Mouse (Mus musculus): Measurements from ENCODE around the gene Usp34.
"Not testable (repeated sequence)": the region's sequence is repeated elsewhere in the genome, so short reads cannot be mapped to it uniquely, and the experiment has no call there.

The Usp34 gene

GRCm38 (mm10) chr11:23306764-23307565, at the start of gene Usp34:
Gene Usp34, plus strand, starts transcription at chr11:23306895.
- in situ Hi-C loops (cut with MboI, MseI) = no loop called here

GRCm38 (mm10) chr11:23259073-23259472, 47.6 kb upstream of the Usp34 start:
- in situ Hi-C loops (cut with MboI, MseI) = no loop called here

- in situ Hi-C loops (cut with MboI, MseI) = no loop called here
Observed at GRCm38 (mm10) chr11:23259481-23259880, 47.2 kb upstream of the Usp34 start.

- in situ Hi-C loops (cut with MboI, MseI) = no loop called here
Observed at GRCm38 (mm10) chr11:23260186-23260585, 46.5 kb upstream of the Usp34 start.

GRCm38 (mm10) chr11:23261490-23261889, 45.2 kb upstream of the Usp34 start:
- in situ Hi-C loops (cut with MboI, MseI) = no loop called here

GRCm38 (mm10) chr11:23264949-23265348, 41.7 kb upstream of the Usp34 start:
- in situ Hi-C loops (cut with MboI, MseI) = no loop called here

- in situ Hi-C loops (cut with MboI, MseI) = loop anchor here (5.0 kb wide), 1 partner anchor 260 kb away; no protein-coding TSS in a partner anchor
Observed at GRCm38 (mm10) chr11:23271770-23272724, 34.6 kb upstream of the Usp34 start.

GRCm38 (mm10) chr11:23275780-23276179, 30.9 kb upstream of the Usp34 start:
- in situ Hi-C loops (cut with MboI, MseI) = no loop called here

GRCm38 (mm10) chr11:23284469-23284868, 22.2 kb upstream of the Usp34 start:
- in situ Hi-C loops (cut with MboI, MseI) = loop anchor here (5.0 to 10.0 kb wide), 2 partner anchors 73 to 600 kb away; no protein-coding TSS in a partner anchor

- in situ Hi-C loops (cut with MboI, MseI) = loop anchor here (5.0 to 10.0 kb wide), 2 partner anchors 292 to 596 kb away; no protein-coding TSS in a partner anchor
Observed at GRCm38 (mm10) chr11:23288866-23289265, 17.8 kb upstream of the Usp34 start.

- in situ Hi-C loops (cut with MboI, MseI) = no loop called here
Observed at GRCm38 (mm10) chr11:23297379-23297778, 9.3 kb upstream of the Usp34 start.

- in situ Hi-C loops (cut with MboI, MseI) = no loop called here
Observed at GRCm38 (mm10) chr11:23298301-23298700, 8.4 kb upstream of the Usp34 start.

- in situ Hi-C loops (cut with MboI, MseI) = no loop called here
Observed at GRCm38 (mm10) chr11:23299910-23300309, 6.8 kb upstream of the Usp34 start.

GRCm38 (mm10) chr11:23303126-23303525, 3.6 kb upstream of the Usp34 start:
- in situ Hi-C loops (cut with MboI, MseI) = no loop called here

- in situ Hi-C loops (cut with MboI, MseI) = not testable (repeated sequence)
Observed at GRCm38 (mm10) chr11:23305101-23305672, 1.5 kb upstream of the Usp34 start.

GRCm38 (mm10) chr11:23305673-23306608, 754 bp upstream of the Usp34 start:
- in situ Hi-C loops (cut with MboI, MseI) = no loop called here

GRCm38 (mm10) chr11:23307566-23307920, 848 bp downstream of the Usp34 start:
- in situ Hi-C loops (cut with MboI, MseI) = no loop called here

- in situ Hi-C loops (cut with MboI, MseI) = no loop called here
Observed at GRCm38 (mm10) chr11:23313496-23313895, 6.8 kb downstream of the Usp34 start.

- in situ Hi-C loops (cut with MboI, MseI) = no loop called here
Observed at GRCm38 (mm10) chr11:23329413-23329812, 22.7 kb downstream of the Usp34 start.

GRCm38 (mm10) chr11:23332136-23332535, 25.4 kb downstream of the Usp34 start:
- in situ Hi-C loops (cut with MboI, MseI) = no loop called here

GRCm38 (mm10) chr11:23335160-23335559, 28.5 kb downstream of the Usp34 start:
- in situ Hi-C loops (cut with MboI, MseI) = no loop called here
